Mouse (Mus musculus): ENCODE data around the gene Inpp5a. TPM values are rescaled to one million over a fixed set of nuclear protein-coding genes. Genes with fewer than 3 reads are reported as not detected.
A peak's percentile ranks its signal among the peaks of the same experiment; 100 is the strongest.

Inpp5a gene
- polyA plus RNA-seq, 2 experiments from 2014 or later, result 4.8 to 6.5 TPM

DNA sequence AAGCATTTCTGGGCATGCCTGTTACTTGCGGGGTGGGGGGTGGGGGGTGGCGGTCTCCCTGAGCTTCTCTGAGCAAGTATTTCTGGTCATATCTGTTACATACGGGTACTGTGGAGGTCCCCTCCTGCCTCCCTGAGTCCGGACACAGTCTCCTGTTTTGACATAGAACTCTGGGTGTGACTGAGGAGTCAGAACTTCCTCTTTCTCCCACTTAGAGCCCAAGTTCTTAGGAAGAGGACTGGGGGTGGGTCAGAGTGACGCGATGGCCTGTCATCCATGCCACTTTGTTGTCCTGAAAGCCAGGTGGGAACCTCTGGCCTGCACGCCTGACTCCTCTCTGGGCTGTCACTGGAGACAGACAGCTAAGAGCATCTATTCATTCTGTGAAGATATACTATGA is 11.5 kb upstream of the Inpp5a start:
- no peak for ATAC-seq

DNA sequence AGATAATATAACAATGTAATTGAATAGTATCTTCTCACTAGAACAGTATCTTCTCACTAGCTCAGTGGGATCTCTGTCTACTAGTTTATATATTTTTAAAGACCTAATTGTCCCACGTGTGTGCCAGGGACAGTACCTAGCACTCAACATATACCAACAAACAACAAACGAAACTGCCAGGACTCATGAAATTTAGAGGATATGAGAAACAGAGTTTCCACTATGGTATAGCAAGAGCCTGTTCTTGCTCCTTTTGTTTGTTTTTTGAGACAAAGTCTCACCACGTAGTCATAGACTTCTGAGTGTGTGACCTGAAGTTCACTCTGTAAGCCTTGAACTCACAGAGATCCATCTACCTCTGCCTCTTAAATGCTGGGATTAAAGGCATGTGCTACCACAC is 10.6 kb upstream of the Inpp5a start:
- no peak for ATAC-seq

DNA sequence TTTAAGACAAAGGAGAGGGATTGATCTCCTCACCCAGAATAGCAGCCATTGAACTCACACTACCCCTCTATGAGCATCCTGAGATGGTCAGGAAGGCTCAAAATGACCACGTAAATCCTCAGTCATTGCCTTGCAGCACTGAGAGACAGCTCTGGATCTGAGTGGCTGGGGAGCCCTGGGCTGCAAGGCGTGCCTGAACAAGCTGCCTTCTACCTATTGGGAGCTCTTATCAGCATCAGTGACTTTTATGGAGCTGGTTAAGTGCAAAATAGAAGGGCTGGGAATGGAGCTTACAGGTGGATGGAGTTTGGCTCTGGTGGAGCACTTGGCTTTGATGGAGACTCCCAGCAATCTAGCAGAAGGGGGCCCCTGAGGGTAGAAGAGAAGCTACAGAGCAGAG is 9.2 kb upstream of the Inpp5a start:
- no peak for ATAC-seq

DNA sequence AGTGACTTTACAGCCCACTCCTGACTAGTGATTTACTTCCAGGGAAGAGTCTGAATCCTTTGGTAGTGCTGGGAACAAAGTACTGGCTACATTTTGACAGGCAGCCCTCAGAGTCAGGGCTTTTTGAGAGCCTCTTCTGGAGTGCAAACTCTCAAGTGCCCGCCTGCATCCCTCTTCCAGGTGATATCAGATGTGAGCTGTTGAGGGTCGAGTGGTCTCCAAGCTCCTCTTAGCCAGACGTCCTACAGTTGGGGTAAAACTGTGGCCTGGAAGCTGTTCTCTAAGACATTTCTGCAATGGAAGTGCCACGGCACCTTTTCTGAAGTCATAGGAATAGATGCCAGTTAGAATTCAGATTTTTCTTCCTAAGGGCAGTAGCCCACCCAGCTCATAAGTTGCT is 8.7 kb upstream of the Inpp5a start:
- ATAC-seq, result no peak

DNA sequence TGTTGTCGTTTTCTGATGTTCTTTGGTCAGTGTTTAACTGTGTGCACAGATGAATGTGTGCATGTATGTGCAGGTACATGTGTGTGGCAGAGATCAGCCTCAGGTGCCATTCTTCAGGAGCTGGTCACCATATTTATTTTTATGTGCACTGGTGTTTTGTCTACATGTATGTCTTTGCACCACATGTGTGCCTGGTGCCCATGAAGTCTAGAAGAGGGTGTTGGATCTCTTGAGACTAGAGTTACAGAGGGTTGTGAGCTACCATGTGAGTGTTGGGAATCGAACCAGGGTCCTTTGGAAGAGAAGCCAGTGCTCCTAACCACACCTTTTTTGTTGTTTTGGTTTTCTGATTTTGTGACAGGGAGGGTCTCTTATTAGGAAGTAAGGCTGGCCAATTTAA is 7.0 kb upstream of the Inpp5a start:
- no peak for ATAC-seq

DNA sequence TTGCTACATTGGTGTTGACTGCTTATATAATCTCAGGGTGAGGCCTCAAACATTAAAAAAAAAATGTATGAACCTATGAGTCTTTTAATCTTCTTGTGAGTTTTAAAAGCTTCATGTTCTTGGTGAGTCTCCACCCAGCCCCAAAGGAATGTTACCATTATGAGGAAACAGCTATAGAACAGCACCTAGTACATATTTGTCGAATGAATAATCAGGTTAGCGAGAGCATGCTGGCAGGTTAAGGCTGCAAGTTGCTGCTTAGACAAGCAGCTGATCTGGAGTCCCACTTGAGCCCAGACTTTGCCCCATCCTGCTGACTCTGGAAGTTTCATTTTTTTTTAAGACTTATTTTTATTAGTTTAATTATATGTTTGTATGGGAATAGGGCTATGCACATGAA is 6.1 kb upstream of the Inpp5a start:
- ATAC-seq, result no peak

DNA sequence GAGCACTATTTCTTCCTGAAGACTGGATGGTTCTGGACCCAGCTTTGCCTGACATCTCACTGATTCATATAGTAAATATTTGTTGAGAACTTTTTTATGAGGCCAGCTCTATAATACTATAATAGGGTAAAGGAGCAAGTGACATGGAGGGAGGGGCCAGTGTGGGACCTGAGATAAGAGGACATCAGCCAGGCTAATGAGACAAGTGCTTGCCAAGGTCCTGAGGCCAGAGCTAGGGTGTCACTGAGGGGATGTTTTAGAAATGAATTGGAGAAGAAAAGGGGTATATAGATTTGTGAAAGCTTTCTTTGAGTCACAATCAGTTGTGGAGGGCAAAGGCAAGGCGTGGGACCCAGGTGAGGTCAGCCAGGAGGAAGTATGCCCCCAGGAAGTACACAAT is 4.4 kb upstream of the Inpp5a start:
- no peak for ATAC-seq

DNA sequence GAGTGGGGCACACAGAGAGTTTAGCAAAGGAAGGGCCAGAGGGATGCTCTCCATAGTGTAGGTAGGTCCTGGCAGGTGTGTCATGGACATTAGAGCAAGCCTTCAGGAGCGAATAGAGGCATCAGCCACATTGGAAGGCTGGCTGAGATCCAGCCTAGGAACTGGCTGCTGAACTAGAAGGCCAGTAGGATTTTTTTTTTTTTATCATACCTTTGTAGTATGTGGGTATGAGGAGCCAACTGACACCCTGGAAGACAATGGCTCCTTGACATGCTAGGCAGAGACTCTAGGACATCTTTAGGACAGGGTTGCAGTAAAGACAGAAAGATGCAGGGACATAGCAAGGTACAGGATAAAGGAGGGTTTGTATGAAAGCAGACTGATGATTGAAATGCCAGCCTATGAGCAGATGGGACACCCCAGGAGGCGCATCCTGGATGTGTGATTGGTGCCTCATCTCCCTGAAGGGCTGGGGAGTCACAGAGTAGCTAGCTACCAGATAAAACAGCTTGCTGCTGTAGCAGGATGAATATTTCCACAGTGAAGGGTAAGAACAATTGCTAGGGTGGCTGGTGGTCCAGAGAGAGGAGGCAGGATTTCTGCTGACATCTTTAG is 3.9 kb upstream of the Inpp5a start:
- ATAC-seq, result no peak

DNA sequence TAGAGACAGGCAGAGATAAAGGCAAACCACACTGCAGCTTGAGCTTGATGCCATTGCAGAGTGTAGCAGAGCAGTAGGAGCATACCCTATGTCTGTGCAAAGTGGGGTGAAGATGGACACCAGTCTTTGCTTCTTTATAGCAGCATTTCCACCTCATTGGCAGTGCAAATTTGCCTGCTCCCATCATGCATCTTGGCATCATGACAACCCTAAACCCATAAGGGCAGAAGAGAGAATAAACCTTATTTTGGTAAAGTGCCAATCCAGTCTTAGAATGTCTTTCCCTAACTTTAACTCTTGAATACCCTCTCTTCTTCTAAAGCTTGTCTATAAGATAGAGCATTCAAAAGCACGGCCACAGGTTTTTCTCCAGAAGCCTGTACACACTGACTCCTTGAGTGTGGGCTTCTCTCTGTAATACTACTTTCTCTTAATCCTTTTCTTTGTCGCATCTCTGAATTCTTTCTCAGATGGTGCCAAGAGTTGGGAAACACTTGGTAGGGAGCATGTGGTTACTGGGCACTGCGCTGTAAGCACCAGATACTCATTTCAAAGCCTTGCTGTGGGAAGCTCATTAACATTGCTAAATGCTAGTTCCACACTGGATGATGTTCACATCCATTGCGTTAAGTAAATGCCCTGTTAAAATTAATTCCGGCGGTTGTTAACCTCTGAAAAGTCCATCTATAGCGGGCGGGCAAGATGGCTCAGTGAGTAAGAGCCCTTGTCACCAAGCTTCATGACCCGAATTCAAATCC is 1.8 kb upstream of the Inpp5a start:
- ATAC-seq, result no peak

DNA sequence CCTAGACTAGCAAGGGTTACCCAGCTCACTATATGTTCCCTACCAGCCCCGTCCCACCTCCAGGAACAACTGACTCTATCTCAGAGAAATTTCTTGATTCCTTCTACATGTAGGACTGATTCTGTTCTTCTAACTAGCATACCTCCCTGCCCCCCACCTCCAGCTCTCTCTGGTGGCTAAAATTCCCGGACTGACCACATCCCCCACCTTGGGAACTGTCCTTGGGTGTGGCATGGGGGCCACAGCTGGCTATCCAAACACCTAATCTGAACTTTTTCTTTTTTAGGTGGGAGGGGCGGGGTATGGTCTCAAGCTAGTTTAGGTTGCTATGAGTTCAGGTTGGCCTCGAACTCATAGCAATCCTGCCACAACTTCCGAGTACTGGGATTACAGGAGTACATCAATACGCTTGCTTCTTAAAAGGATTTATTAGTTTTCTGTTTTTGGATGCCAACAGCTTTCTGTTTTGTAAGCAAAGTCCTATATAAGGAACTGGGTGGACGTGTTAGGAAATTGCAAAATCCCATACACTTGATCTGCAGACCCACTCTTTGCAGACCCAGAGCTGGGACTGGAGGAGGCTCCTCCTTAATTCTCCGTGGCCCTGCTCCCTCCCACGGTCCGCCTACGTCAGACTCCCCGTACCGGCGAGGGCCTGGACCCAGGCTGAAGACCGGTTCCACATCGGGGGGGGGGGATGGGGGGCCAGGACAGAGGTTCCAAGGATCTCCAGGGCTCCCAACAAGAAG is 814 bp upstream of the Inpp5a start:
- peak; percentile 9 for ATAC-seq

DNA sequence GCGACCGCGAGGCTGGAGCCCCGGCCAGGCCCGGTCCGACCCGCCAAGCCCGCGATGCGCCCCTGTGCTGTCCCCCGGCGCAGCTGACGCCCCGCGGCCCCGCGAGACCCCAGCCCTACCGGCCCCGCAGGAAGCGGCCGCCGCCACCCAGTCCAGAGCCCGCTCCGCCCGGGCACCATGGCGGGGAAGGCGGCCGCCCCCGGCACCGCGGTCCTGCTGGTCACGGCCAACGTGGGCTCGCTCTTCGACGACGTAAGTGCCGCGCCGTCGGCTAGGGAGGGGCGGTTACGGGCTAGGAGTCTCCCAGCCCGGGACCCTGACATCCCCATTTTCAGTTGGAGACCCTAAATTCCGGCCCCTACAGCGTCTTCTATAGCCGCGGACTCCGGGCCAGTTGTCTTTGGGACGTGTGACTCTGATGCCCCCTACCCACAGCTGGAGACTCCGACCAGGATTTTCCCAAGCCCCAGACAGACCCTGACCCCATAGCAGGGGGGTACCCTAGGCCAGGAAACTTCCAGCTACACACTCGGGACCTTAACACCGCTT is 378 bp downstream of the Inpp5a start:
- peak; percentile 1 for ATAC-seq

DNA sequence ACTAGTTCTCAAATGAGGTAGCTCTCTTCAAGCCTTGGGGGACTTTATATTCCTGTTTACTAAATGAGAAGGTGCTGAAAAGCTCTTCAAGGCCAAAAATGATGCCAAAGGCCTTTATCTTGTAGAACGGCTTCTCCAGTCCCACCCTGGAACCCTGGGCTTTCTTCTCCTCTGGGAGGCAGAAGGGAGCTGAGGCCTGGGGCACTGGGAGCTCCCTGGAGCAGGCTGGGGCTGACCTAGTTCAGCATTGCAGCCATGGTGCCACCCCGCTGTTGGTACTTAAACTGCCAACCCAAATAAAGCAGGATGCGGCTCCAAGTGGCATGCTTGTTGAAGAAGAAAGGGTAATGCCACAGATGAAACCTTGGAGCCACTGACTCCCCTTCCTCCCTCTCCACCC is 1.5 kb downstream of the Inpp5a start:
- ATAC-seq, result no peak

DNA sequence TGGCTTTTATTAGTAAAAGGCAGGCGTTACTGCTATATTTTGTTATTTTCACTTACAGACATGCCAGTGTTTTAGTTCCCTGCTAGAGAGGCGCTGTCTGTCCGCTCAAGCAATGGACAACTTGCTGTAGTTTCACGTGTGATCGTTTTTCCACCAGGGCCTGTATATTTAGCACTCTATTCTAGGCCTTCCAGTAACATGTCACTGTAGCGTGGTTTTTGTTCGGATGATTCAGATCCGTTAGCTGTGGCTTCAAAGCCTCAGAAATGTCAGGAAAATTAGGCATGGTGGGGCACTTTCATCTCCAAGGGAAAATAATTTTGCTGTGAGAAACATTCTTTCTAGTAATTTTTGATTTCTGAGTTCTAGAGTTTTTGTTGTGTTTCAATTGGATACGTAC is 2.0 kb downstream of the Inpp5a start:
- ATAC-seq, result no peak

DNA sequence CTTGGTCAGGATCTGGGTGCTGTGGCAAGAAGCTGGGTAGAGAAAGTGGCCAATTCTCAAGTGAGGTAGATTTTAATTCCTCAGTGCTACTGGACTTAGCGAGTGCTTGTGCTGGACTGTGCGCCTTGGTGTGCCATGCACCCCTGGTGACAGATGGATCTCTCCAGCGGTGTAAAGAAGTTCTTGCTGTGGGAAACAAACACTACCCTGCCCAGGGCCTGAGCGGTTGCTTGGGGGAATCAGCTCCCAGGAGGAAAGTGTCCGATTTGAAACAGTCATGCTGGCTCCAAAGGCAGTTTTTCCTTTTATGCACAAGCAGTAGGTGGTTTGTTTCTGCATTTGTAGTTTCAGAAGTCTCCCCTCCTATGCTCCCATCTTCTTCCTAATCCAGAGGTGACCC is 2.8 kb downstream of the Inpp5a start:
- no peak for ATAC-seq

DNA sequence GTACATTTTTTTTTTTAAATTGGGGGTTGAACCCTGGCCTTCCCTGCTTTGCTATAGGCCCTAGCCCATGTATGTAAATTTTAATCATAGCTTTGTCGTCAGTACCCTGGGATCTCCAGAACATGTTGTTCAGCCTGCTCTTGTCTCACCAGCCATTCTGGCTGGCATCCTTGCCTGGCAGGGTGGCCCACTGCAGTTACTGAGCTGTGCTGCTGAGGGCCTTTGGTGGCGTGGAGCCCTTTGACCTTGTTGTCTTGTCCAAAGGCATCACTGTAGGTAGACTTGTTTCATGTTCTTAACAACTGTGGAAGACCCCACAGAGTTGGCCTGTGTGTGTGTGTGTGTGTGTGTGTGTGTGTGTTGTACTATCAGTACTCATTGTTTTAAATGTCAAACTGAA is 3.2 kb downstream of the Inpp5a start:
- no peak for ATAC-seq

DNA sequence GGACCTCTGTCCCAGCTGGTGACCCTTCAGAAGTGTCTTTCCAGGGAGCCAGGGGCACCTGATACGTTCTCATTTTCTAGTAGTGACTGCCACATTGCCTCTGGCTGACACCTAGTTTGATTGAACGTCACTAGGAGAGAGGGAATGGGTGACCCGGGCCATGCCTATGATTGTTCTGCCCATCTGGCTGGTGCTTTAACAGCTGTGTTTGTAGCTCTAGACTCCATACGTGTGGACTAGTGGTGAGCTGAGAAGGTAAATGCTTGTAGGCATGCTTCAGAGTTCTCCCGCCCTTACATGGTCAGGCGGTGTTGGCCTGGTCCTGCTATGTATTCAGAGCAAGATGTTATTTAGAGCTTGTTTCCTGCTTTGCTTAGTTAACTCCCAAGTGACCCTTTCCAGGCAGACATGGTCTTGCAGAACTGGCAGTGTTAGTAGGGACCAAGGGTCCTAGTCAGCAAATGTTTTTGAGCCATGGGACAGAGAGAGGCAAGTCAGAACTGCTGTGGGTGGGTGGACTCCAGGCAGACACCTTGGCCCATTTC is 3.9 kb downstream of the Inpp5a start:
- ATAC-seq, result no peak

DNA sequence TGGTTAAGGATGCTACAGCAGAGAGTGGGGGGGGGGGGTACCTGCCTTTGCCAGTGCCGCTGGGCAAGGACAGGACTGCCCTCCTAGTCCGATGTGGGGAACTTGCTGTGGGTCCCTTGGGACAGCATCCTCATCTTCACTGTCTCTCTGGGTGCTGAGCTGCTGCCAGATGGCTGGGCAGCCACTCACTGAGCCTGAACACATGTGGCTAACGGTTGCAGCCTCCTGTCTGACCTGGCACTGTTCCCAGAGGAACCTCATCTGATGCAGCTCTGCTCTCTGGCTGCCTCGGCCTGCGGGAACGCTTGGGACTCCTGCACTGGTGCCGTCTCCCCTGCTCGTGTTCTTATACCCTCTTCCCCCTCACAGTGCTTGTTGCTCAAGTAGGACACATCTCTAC is 8.6 kb downstream of the Inpp5a start:
- ATAC-seq, result no peak

DNA sequence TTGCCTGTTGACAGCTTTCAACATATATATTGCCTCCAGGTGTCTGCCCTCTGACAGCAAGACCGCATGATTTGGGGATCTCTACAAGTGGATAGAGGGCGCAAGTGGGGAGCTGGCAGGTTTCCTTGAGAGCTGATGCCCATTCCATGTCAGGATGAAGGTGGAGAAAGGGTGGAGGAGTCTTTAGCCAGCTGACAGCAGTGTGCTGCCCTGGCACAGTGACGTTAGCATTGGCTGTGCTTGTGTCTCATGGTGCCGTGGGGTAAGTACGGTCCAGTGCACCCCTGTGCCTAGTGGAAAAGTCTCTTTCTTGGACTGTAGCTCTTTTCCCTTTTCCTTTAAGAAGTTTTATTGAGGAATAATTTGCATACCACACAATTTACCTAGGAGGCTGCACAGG is 9.2 kb downstream of the Inpp5a start:
- ATAC-seq, result no peak

DNA sequence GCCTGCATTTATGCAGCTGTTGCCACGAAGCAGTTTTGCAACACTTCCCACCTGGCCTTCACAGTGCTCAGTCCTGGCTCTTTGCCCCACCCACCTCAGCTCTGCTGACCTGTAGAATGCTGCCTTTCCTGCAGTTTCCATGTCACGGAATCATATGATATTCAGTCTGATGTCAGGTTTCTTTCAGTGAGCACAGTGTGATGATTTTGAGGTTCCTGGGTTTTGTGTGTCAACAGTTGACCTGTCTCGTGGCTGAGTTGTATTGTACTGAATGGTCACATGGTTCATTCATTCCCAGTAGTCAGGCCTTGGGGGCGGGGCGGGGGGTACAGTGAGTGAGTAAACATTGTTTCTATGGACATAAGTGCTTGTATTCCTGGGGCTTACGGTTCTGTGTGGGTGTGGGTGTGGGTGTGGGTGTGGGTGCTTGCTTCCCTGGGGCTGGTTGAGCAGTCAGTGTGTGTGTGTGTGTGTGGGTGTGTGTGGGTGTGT is 9.7 kb downstream of the Inpp5a start:
- no peak for ATAC-seq

DNA sequence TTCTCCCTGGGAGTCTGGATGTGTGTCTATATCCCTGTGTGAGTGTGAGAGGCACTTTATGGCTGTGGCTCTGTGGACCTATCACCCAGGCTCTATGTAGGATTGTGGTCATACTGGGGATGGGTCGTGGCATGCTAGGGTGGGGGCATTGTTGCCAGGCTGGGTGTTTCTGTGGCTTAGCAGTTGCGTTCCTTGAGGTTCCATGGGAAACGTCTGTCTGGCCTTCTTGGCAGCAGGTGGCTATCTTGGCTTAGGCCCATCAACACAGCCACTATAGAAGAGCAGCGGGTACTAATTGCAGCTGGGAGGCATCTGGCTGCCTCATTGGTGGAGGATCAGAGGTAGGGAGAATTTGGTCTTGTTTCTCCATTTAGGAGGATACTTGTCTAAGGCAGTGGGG is 10.7 kb downstream of the Inpp5a start:
- ATAC-seq, result no peak

DNA sequence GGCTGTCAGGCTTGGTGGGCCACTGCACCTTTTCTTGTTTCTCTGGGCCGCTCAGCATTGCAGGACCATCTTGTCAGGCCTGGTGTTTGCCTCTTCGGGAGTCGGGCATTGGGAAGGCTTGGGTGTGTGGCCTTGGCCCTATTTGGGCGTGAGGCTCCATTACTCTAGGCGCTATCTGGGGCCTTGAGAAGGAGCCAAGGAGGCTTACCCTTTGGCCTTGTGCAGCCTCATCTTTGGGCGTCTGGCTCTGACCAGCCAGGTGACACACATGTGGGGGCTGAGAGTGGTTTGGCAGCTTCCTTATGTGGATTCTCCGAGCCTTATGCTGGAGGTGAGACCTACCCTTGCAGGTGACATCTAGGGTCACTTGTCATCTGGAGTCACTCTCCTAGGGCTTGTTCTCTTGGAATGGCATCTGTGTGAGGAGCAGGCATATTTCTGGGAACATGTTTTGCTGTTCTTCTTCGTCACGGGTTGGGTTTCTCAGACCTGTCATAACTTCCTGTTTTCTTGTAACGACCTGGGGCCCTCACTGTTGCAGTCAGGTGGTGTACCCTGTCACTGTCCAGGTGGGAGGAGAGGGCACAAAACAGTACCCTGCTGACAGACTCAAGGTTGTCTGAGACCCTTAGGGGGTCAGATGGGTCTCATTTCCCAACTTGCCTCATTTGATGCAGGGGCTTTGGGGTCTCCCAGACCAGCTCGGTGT is 11.2 kb downstream of the Inpp5a start:
- peak; percentile 80 for ATAC-seq

DNA sequence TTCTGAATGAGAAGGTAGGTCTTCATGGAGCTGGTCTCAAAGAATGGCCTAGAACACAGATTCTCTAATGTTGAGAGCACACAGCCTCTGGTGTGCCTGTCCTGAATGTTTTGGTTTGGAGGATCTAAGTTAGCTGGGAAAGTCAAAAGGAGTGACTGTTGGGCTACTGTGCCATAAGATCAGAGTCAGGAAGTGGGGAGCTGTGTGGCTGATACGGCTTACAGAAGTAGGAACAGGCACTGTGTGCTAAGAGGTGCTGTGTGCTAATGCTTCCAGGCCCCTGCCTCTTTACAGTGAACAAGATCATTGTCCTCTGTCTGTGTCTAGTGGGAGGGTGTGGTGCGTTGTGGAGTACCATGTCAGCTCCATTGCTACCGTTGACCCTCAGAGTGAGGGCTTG is 12.0 kb downstream of the Inpp5a start:
- peak; percentile 47 for ATAC-seq

DNA sequence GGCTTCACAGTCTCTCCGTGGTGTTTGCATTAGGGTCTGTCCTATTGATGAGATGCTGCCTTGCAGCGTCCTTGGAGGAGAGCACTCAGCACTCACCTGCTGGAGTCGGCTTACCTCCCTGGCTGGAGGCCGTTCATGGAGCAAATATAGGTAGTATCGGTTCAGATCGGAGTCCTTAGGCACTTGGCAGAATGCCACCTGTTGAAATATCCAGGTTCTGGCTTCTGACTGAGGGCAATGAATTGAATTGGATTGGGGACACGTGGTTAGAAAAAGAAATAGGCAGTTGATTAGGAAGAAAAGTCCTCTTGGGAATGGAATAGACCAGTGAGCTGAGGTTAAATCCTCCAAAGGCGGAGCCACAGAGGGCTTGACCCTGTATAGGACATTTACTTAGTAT is 12.9 kb downstream of the Inpp5a start:
- no peak for ATAC-seq
